Mouse (Mus musculus) kidney, embryonic 15.5 days (tissue): ENCODE measurements around the gene Tom1l2. TPM values are rescaled to one million over a fixed set of nuclear protein-coding genes. Genes with fewer than 3 reads are reported as not detected.

Experiments used
- ATAC-seq: fragments of 200-750 bp; cut with Nextera tagmentation; replicated peaks from 2 replicates; pipeline ENCODE4 v1.8.0; 2017; ENCODE audit warnings: moderate TSS enrichment; ENCODE audit not compliant: low FRiP score
- H3K27ac ChIP-seq: fragments of 300-500 bp; sonication (generic); 2 replicates; pipeline ENCODE4 v1.5.1; 2015; ENCODE audit warnings: mild to moderate bottlenecking, inconsistent platforms
- H3K27me3 ChIP-seq: fragments of 300-500 bp; sonication (generic); 2 replicates; pipeline ENCODE4 v1.6.1; 2015; ENCODE audit warnings: inconsistent platforms
- H3K36me3 ChIP-seq: fragments of 300-500 bp; sonication (generic); 2 replicates; pipeline ENCODE4 v1.6.1; 2015; ENCODE audit warnings: inconsistent platforms
- H3K4me1 ChIP-seq: fragments of 300-500 bp; sonication (generic); 2 replicates; pipeline ENCODE4 v1.6.1; 2015; ENCODE audit warnings: inconsistent platforms
- H3K4me2 ChIP-seq: fragments of 300-500 bp; sonication (generic); 2 replicates; pipeline ENCODE4 v1.6.1; 2015; ENCODE audit warnings: moderate library complexity, mild to moderate bottlenecking, inconsistent platforms
- H3K4me3 ChIP-seq: fragments of 300-500 bp; sonication (generic); replicated peaks from 2 replicates; pipeline ENCODE4 v1.5.1; 2015; ENCODE audit warnings: mild to moderate bottlenecking, inconsistent platforms
- H3K9ac ChIP-seq: fragments of 300-500 bp; sonication (generic); 2 replicates; pipeline ENCODE4 v1.6.1; 2015; ENCODE audit warnings: mild to moderate bottlenecking, inconsistent platforms
- H3K9me3 ChIP-seq: fragments of 300-500 bp; sonication (generic); replicated peaks from 2 replicates; pipeline ENCODE4 v1.6.1; 2016; ENCODE audit warnings: inconsistent platforms
- WGBS: fragments of 180-500 bp; shearing (Covaris S2); methylation state at CpG from one replicate; pipeline ENCODE4 v1.1.7; 2015; ENCODE audit warnings: mixed read lengths; 5-methylcytosine and 5-hydroxymethylcytosine counted together
- polyA plus RNA-seq: library from polyadenylated mRNA; unstranded; fragments of >200 nt; fragmentation: Nextera tagmentation; extraction: Ambion mirVana; gene quantifications from 2 replicates; pipeline ENCODE4 v1.2.1, GENCODE M21; 2015

Gene Tom1l2
- polyA plus RNA-seq, 1 experiment from 2014 or later = 33.1 TPM

GRCm38 (mm10) chr11:60220291-60220804, 132.4 kb downstream of the Tom1l2 start:
- peaks cover 14% of the 10 kb centered on the region for H3K36me3 ChIP-seq
- peak overlapping the region; percentile 68 for H3K4me2 ChIP-seq
- peaks cover 68% of the 10 kb centered on the region for H3K4me1 ChIP-seq
- H3K9me3 ChIP-seq = no peaks in the 10 kb centered on the region
- H3K27me3 ChIP-seq = no peaks in the 10 kb centered on the region
- ATAC-seq = peak; percentile 79
- H3K9ac ChIP-seq = peak overlapping the region; percentile 68
- WGBS = under 1% methylated on average over 46 of the region's 46 CpGs
- peak overlapping the region; percentile 92 for H3K27ac ChIP-seq
- H3K4me3 ChIP-seq = peak overlapping the region; percentile 74

GRCm38 (mm10) chr11:60219609-60220008, 133.1 kb downstream of the Tom1l2 start:
- Histone ChIP-seq H3K27me3 (no peaks in the 10 kb centered on the region), H3K36me3 (peaks cover 14% of the 10 kb centered on the region), H3K4me3 (peak overlapping the region; percentile 74), H3K9ac (peak overlapping the region; percentile 68), H3K9me3 (no peaks in the 10 kb centered on the region), H3K4me2 (peak overlapping the region; percentile 68), H3K4me1 (peaks cover 66% of the 10 kb centered on the region), H3K27ac (peak overlapping the region; percentile 92)
- WGBS = 28% methylated on average over 8 of the region's 8 CpGs
- no peak for ATAC-seq

- no peak overlapping the region for H3K4me3 ChIP-seq
- no peak overlapping the region for H3K4me2 ChIP-seq
- peaks cover 14% of the 10 kb centered on the region for H3K36me3 ChIP-seq
- H3K4me1 ChIP-seq = peaks cover 69% of the 10 kb centered on the region
- WGBS = 82% methylated on average over 7 of the region's 7 CpGs
- H3K27ac ChIP-seq = no peak overlapping the region
- H3K9me3 ChIP-seq = no peaks in the 10 kb centered on the region
- H3K27me3 ChIP-seq = no peaks in the 10 kb centered on the region
- ATAC-seq = no peak
- no peak overlapping the region for H3K9ac ChIP-seq
Measured at GRCm38 (mm10) chr11:60217467-60217866, 135.2 kb downstream of the Tom1l2 start.

GRCm38 (mm10) chr11:60216671-60217070, 136.0 kb downstream of the Tom1l2 start:
- Histone ChIP-seq H3K4me2 (no peak overlapping the region), H3K4me3 (no peak overlapping the region), H3K36me3 (peaks cover 14% of the 10 kb centered on the region), H3K27me3 (no peaks in the 10 kb centered on the region), H3K9me3 (no peaks in the 10 kb centered on the region), H3K9ac (no peak overlapping the region), H3K27ac (no peak overlapping the region), H3K4me1 (peaks cover 73% of the 10 kb centered on the region)
- WGBS = 48% methylated on average over 1 of the region's 1 CpGs
- no peak for ATAC-seq

GRCm38 (mm10) chr11:60213266-60213665, 139.4 kb downstream of the Tom1l2 start:
- no peaks in the 10 kb centered on the region for H3K27me3 ChIP-seq
- WGBS = 69% methylated on average over 6 of the region's 6 CpGs
- H3K4me3 ChIP-seq = no peak overlapping the region
- peaks cover 8% of the 10 kb centered on the region for H3K36me3 ChIP-seq
- H3K9ac ChIP-seq = 0 out of 2 replicates have a peak overlapping the region, but pooled peaks have one; percentile 2
- H3K4me1 ChIP-seq = peaks cover 83% of the 10 kb centered on the region
- H3K9me3 ChIP-seq = no peaks in the 10 kb centered on the region
- no peak overlapping the region for H3K27ac ChIP-seq
- ATAC-seq = no peak
- no peak overlapping the region for H3K4me2 ChIP-seq

GRCm38 (mm10) chr11:60211761-60212160, 140.9 kb downstream of the Tom1l2 start:
- Histone ChIP-seq H3K27me3 (no peaks in the 10 kb centered on the region), H3K4me2 (no peak overlapping the region), H3K9ac (no peak overlapping the region), H3K36me3 (peaks cover 3% of the 10 kb centered on the region), H3K4me1 (peaks cover 86% of the 10 kb centered on the region), H3K9me3 (no peaks in the 10 kb centered on the region), H3K27ac (no peak overlapping the region), H3K4me3 (no peak overlapping the region)
- ATAC-seq = no peak
- WGBS = 47% methylated on average over 12 of the region's 12 CpGs

- WGBS = 56% methylated on average over 3 of the region's 3 CpGs
- no peak for ATAC-seq
- H3K9ac ChIP-seq = peak overlapping the region; percentile 40
- H3K4me2 ChIP-seq = peak overlapping the region; percentile 78; the same call in 1 of the 2 replicates
- H3K4me1 ChIP-seq = peaks cover 86% of the 10 kb centered on the region
- H3K4me3 ChIP-seq = no peak overlapping the region; the same call in 1 of the 2 replicates
- peaks cover 9% of the 10 kb centered on the region for H3K36me3 ChIP-seq
- peak overlapping the region; percentile 83; the same call in 1 of the 2 replicates for H3K27ac ChIP-seq
- H3K27me3 ChIP-seq = no peaks in the 10 kb centered on the region
- no peaks in the 10 kb centered on the region for H3K9me3 ChIP-seq
Measured at GRCm38 (mm10) chr11:60211152-60211551, 141.6 kb downstream of the Tom1l2 start.

- 0% methylated on average over 47 of the region's 47 CpGs for WGBS
Measured at GRCm38 (mm10) chr11:60210305-60210724, 142.4 kb downstream of the Tom1l2 start.

GRCm38 (mm10) chr11:60209933-60210249, 142.8 kb downstream of the Tom1l2 start:
- 0% methylated on average over 2 of the region's 2 CpGs for WGBS
- H3K27me3 ChIP-seq = no peaks in the 10 kb centered on the region
- no peak for ATAC-seq
- peak overlapping the region; percentile 40 for H3K9ac ChIP-seq
- H3K4me1 ChIP-seq = peaks cover 79% of the 10 kb centered on the region
- H3K4me2 ChIP-seq = peak overlapping the region; percentile 78
- no peaks in the 10 kb centered on the region for H3K9me3 ChIP-seq
- peaks cover 22% of the 10 kb centered on the region for H3K36me3 ChIP-seq
- peak overlapping the region; percentile 83 for H3K27ac ChIP-seq
- H3K4me3 ChIP-seq = peak overlapping the region; percentile 49

More at GRCm38 (mm10) chr11:60210305-60210724, 142.4 kb downstream of the Tom1l2 start:
- Histone ChIP-seq H3K27ac (peak overlapping the region; percentile 83), H3K9ac (peak overlapping the region; percentile 40), H3K4me1 (peaks cover 80% of the 10 kb centered on the region), H3K4me2 (peak overlapping the region; percentile 78), H3K27me3 (no peaks in the 10 kb centered on the region), H3K9me3 (no peaks in the 10 kb centered on the region), H3K36me3 (peaks cover 18% of the 10 kb centered on the region), H3K4me3 (peak overlapping the region; percentile 49)
- peak; percentile 90 for ATAC-seq

- peaks cover 79% of the 10 kb centered on the region for H3K4me1 ChIP-seq
- no peaks in the 10 kb centered on the region for H3K27me3 ChIP-seq
- peak overlapping the region; percentile 78 for H3K4me2 ChIP-seq
- peak overlapping the region; percentile 49 for H3K4me3 ChIP-seq
- H3K9me3 ChIP-seq = no peaks in the 10 kb centered on the region
- 0 out of 2 replicates have a peak, but pooled peaks have one; percentile 19 for ATAC-seq
- 31% methylated on average over 7 of the region's 7 CpGs for WGBS
- H3K9ac ChIP-seq = peak overlapping the region; percentile 40
- H3K36me3 ChIP-seq = peaks cover 27% of the 10 kb centered on the region
- H3K27ac ChIP-seq = peak overlapping the region; percentile 83
Measured at GRCm38 (mm10) chr11:60209217-60209932, 143.3 kb downstream of the Tom1l2 start.

GRCm38 (mm10) chr11:60208712-60209111, 144.0 kb downstream of the Tom1l2 start:
- no peaks in the 10 kb centered on the region for H3K27me3 ChIP-seq
- H3K36me3 ChIP-seq = peaks cover 34% of the 10 kb centered on the region
- no peak for ATAC-seq
- peak overlapping the region; percentile 40 for H3K9ac ChIP-seq
- 43% methylated on average over 4 of the region's 4 CpGs for WGBS
- H3K27ac ChIP-seq = peak overlapping the region; percentile 83
- no peaks in the 10 kb centered on the region for H3K9me3 ChIP-seq
- peak overlapping the region; percentile 78 for H3K4me2 ChIP-seq
- peak overlapping the region; percentile 49 for H3K4me3 ChIP-seq
- peaks cover 77% of the 10 kb centered on the region for H3K4me1 ChIP-seq

- no peak for ATAC-seq
- Histone ChIP-seq H3K4me1 (peaks cover 72% of the 10 kb centered on the region), H3K27me3 (no peaks in the 10 kb centered on the region), H3K27ac (peak overlapping the region; percentile 83), H3K36me3 (peaks cover 39% of the 10 kb centered on the region), H3K4me2 (peak overlapping the region; percentile 78), H3K9ac (peak overlapping the region; percentile 40; the same call in 1 of the 2 replicates), H3K4me3 (peak overlapping the region; percentile 49; the same call in 1 of the 2 replicates), H3K9me3 (no peaks in the 10 kb centered on the region)
- WGBS = 58% methylated on average over 6 of the region's 6 CpGs
Measured at GRCm38 (mm10) chr11:60208201-60208600, 144.5 kb downstream of the Tom1l2 start.
